Mouse (Mus musculus) gonadal fat pad, adult 2 months (tissue): ENCODE data around the gene Frmpd1. TPM values are rescaled to one million over a fixed set of nuclear protein-coding genes. Genes with fewer than 3 reads are reported as not detected.

Source experiments
- DNase-seq: peaks from one replicate; pipeline ENCODE4 v3.0.0-alpha.2; 2012; ENCODE audit warnings: low read depth
- polyA plus RNA-seq: library from polyadenylated mRNA; depleted of rRNA; stranded (reverse); fragments of >200 nt; gene quantifications from 2 replicates; pipeline ENCODE4 v1.2.3, GENCODE M21; 2012

Gene Frmpd1
- polyA plus RNA-seq, 1 experiment, result 0.23 TPM

- DNase-seq, result no peak
Observed at GRCm38 (mm10) chr4:45238260-45238659, 53.6 kb downstream of the Frmpd1 start.

- no peak for DNase-seq
Observed at GRCm38 (mm10) chr4:45241330-45241729, 56.7 kb downstream of the Frmpd1 start.

GRCm38 (mm10) chr4:45242163-45242562 is 57.5 kb downstream of the Frmpd1 start:
- no peak for DNase-seq

- DNase-seq, result no peak
Observed at GRCm38 (mm10) chr4:45243211-45243902, 58.7 kb downstream of the Frmpd1 start.

GRCm38 (mm10) chr4:45251265-45251664 is 66.6 kb downstream of the Frmpd1 start:
- no peak for DNase-seq

GRCm38 (mm10) chr4:45252861-45253262 is 68.2 kb downstream of the Frmpd1 start:
- DNase-seq, result no peak

- no peak for DNase-seq
Observed at GRCm38 (mm10) chr4:45253839-45254601, 69.3 kb downstream of the Frmpd1 start.

- no peak for DNase-seq
Observed at GRCm38 (mm10) chr4:45259232-45259832, 74.7 kb downstream of the Frmpd1 start.

GRCm38 (mm10) chr4:45261551-45261950 is 76.9 kb downstream of the Frmpd1 start:
- DNase-seq, result no peak

GRCm38 (mm10) chr4:45267883-45268282 is 83.2 kb downstream of the Frmpd1 start:
- DNase-seq, result no peak

- no peak for DNase-seq
Observed at GRCm38 (mm10) chr4:45271041-45271452, 86.4 kb downstream of the Frmpd1 start.

GRCm38 (mm10) chr4:45275770-45276169 is 91.1 kb downstream of the Frmpd1 start:
- no peak for DNase-seq

GRCm38 (mm10) chr4:45279292-45279691 is 94.6 kb downstream of the Frmpd1 start:
- DNase-seq, result no peak

- no peak for DNase-seq
Observed at GRCm38 (mm10) chr4:45279981-45280548, 95.4 kb downstream of the Frmpd1 start.

- DNase-seq, result no peak
Observed at GRCm38 (mm10) chr4:45286318-45286717, 101.6 kb downstream of the Frmpd1 start.

- no peak for DNase-seq
Observed at GRCm38 (mm10) chr4:45287906-45288305, 103.2 kb downstream of the Frmpd1 start.

- no peak for DNase-seq
Observed at GRCm38 (mm10) chr4:45296662-45297564, 112.2 kb downstream of the Frmpd1 start, which contains the start of gene Trmt10b. TSS of gene Trmt10b (plus strand) at chr4:45297127.

- DNase-seq, result no peak
Observed at GRCm38 (mm10) chr4:45305536-45305935, 120.9 kb downstream of the Frmpd1 start.

- no peak for DNase-seq
Observed at GRCm38 (mm10) chr4:45308046-45308445, 123.4 kb downstream of the Frmpd1 start.

GRCm38 (mm10) chr4:45308606-45309005 is 123.9 kb downstream of the Frmpd1 start:
- no peak for DNase-seq

- DNase-seq, result no peak
Observed at GRCm38 (mm10) chr4:45311056-45311455, 126.4 kb downstream of the Frmpd1 start.
